Mouse (Mus musculus) lung, adult 2 months (tissue): ENCODE results near the gene Clec10a. TPM values are rescaled to one million over a fixed set of nuclear protein-coding genes. Genes with fewer than 3 reads are reported as not detected.

Experiments used
- DNase-seq: peaks from one replicate; pipeline ENCODE4 v3.0.0; 2022
- H3K4me1 ChIP-seq: fragments of 200-500 bp; 2 replicates; pipeline ENCODE4 v1.6.1; 2011; ENCODE audit warnings: low read length; ENCODE audit not compliant: control insufficient read depth, insufficient read depth
- H3K4me3 ChIP-seq: fragments of 200-500 bp; replicated peaks from 2 replicates; pipeline ENCODE3; 2011; ENCODE audit warnings: low read depth, mild to moderate bottlenecking, control low read depth, low read length; ENCODE audit errors: extremely low read depth
- CTCF ChIP-seq: fragments of 200-500 bp; IDR thresholded peaks from 2 replicates; pipeline ENCODE4 v1.5.1; 2011; ENCODE audit warnings: mild to moderate bottlenecking, low read length, control low read depth; ENCODE audit not compliant: insufficient read depth
- POLR2A ChIP-seq: fragments of 200-500 bp; IDR thresholded peaks from 2 replicates; pipeline ENCODE4 v1.6.1; 2011; ENCODE audit warnings: low read depth, mild to moderate bottlenecking, control low read depth, low read length, borderline replicate concordance; ENCODE audit errors: extremely low read depth
- whole genome bisulfite sequencing: fragments of 180-500 bp; shearing (Covaris S2); methylation state at CpG from one replicate; pipeline ENCODE4 v1.1.7; 2018; 5-methylcytosine and 5-hydroxymethylcytosine counted together
- polyA plus RNA-seq: library from polyadenylated mRNA; depleted of rRNA; stranded (reverse); fragments of >200 nt; gene quantifications from 2 replicates; pipeline ENCODE4 v1.2.3, GENCODE M21; 2012; rRNA removed

The Clec10a gene
- polyA plus RNA-seq, 1 experiment: 4.2 TPM

- WGBS: 12% methylated on average over 26 of the region's 26 CpGs
- H3K4me3 ChIP-seq: peak overlapping the region; percentile 31
- DNase-seq: no peak
- TF ChIP-seq POLR2A: 0 out of 2 replicates have a peak, but pooled peaks have one; percentile 17
- TF ChIP-seq CTCF: no peak
- H3K4me1 ChIP-seq: peaks cover 6% of the 10 kb centered on the region; the same call in 1 of the 2 replicates
Observed at GRCm38 (mm10) chr11:70213736-70214135, 57.7 kb downstream of the Clec10a start.

GRCm38 (mm10) chr11:70214191-70214855 lies 58.3 kb downstream of the Clec10a start:
- Histone ChIP-seq H3K4me3 (peak overlapping the region; percentile 31), H3K4me1 (peaks cover 4% of the 10 kb centered on the region; the same call in 1 of the 2 replicates)
- DNase-seq: no peak
- TF ChIP-seq CTCF (no peak), POLR2A (0 out of 2 replicates have a peak, but pooled peaks have one; percentile 3)
- WGBS: 3% methylated on average over 46 of the region's 46 CpGs

GRCm38 (mm10) chr11:70214856-70215209 lies 58.8 kb downstream of the Clec10a start:
- TF ChIP-seq CTCF: no peak
- no peak for TF ChIP-seq POLR2A
- DNase-seq: no peak
- peaks cover 4% of the 10 kb centered on the region; the same call in 1 of the 2 replicates for H3K4me1 ChIP-seq
- WGBS: 25% methylated on average over 18 of the region's 18 CpGs
- H3K4me3 ChIP-seq: no peak overlapping the region

- TF ChIP-seq POLR2A (no peak), CTCF (no peak)
- WGBS: 36% methylated on average over 22 of the region's 22 CpGs
- Histone ChIP-seq H3K4me3 (no peak overlapping the region), H3K4me1 (peaks cover 7% of the 10 kb centered on the region)
- DNase-seq: no peak
Observed at GRCm38 (mm10) chr11:70215301-70215700, 59.3 kb downstream of the Clec10a start.

- no peak for DNase-seq
- H3K4me3 ChIP-seq: no peak overlapping the region
- WGBS: 71% methylated on average over 3 of the region's 3 CpGs
- H3K4me1 ChIP-seq: peaks cover 8% of the 10 kb centered on the region
- no peak for TF ChIP-seq POLR2A
Observed at GRCm38 (mm10) chr11:70216103-70216502, 60.1 kb downstream of the Clec10a start.

- no peak for DNase-seq
- TF ChIP-seq POLR2A (no peak), CTCF (no peak)
- peaks cover 8% of the 10 kb centered on the region for H3K4me1 ChIP-seq
- WGBS: 77% methylated on average over 4 of the region's 4 CpGs
- no peak overlapping the region for H3K4me3 ChIP-seq
Observed at GRCm38 (mm10) chr11:70218039-70218438, 62.0 kb downstream of the Clec10a start.

GRCm38 (mm10) chr11:70218741-70219470 lies 62.9 kb downstream of the Clec10a start:
- 96% methylated on average over 15 of the region's 15 CpGs for WGBS
- Histone ChIP-seq H3K4me1 (peaks cover 10% of the 10 kb centered on the region), H3K4me3 (no peak overlapping the region)
- TF ChIP-seq CTCF (no peak), POLR2A (no peak)
- DNase-seq: no peak

GRCm38 (mm10) chr11:70219873-70220272 lies 63.9 kb downstream of the Clec10a start:
- H3K4me1 ChIP-seq: peaks cover 7% of the 10 kb centered on the region
- 77% methylated on average over 7 of the region's 7 CpGs for WGBS
- TF ChIP-seq POLR2A: no peak
- no peak for TF ChIP-seq CTCF
- DNase-seq: no peak
- peak overlapping the region; percentile 77 for H3K4me3 ChIP-seq

GRCm38 (mm10) chr11:70220323-70220722 lies 64.3 kb downstream of the Clec10a start:
- DNase-seq: no peak
- peak overlapping the region; percentile 77 for H3K4me3 ChIP-seq
- TF ChIP-seq POLR2A (no peak), CTCF (no peak)
- H3K4me1 ChIP-seq: peaks cover 7% of the 10 kb centered on the region
- 4% methylated on average over 24 of the region's 24 CpGs for WGBS

Other genes with a start within 250 kb of the Clec10a start
- 104 and 112 TPM in 2 replicates for gene Gps2, start 242.3 kb upstream of the Clec10a start, polyA plus RNA-seq
- 216 and 372 TPM in 2 replicates for gene Eif5a, start 234.2 kb upstream of the Clec10a start, polyA plus RNA-seq
- 4.6 and 6.7 TPM in 2 replicates for gene Ybx2, start 220.4 kb upstream of the Clec10a start, polyA plus RNA-seq
- gene Slc2a4, start 208.0 kb upstream of the Clec10a start, polyA plus RNA-seq: 22.3 and 40.4 TPM in 2 replicates
- gene Cldn7, start 191.4 kb upstream of the Clec10a start, polyA plus RNA-seq: 60.5 and 63.7 TPM in 2 replicates
- gene Ctdnep1, start 175.0 kb upstream of the Clec10a start, polyA plus RNA-seq: 88.3 and 102 TPM in 2 replicates
- gene Elp5, start 173.7 kb upstream of the Clec10a start, polyA plus RNA-seq: 38.5 and 53.8 TPM in 2 replicates
- gene Gabarap, start 165.1 kb upstream of the Clec10a start, polyA plus RNA-seq: 333 and 615 TPM in 2 replicates
- gene Phf23, start 160.4 kb upstream of the Clec10a start, polyA plus RNA-seq: 15.0 and 22.9 TPM in 2 replicates
- 16.7 and 20.8 TPM in 2 replicates for gene Dvl2, start 155.6 kb upstream of the Clec10a start, polyA plus RNA-seq
- gene Acadvl, start 140.8 kb upstream of the Clec10a start, polyA plus RNA-seq: 63.1 and 88.6 TPM in 2 replicates
- 28.0 and 33.7 TPM in 2 replicates for gene Dlg4, start 139.3 kb upstream of the Clec10a start, polyA plus RNA-seq
- 2.4 and 4.9 TPM in 2 replicates for gene Asgr1, start 102.1 kb upstream of the Clec10a start, polyA plus RNA-seq
- 0.51 and 0.52 TPM in 2 replicates for gene Asgr2, start 63.6 kb upstream of the Clec10a start, polyA plus RNA-seq
- gene Mgl2, start 25.9 kb upstream of the Clec10a start, polyA plus RNA-seq: 12.1 and 17.7 TPM in 2 replicates
- 211 and 239 TPM in 2 replicates for gene Slc16a11, start 56.6 kb downstream of the Clec10a start, polyA plus RNA-seq
- gene Slc16a13, start 64.9 kb downstream of the Clec10a start, polyA plus RNA-seq: 9.2 and 11.3 TPM in 2 replicates
- gene Bcl6b, start 73.6 kb downstream of the Clec10a start, polyA plus RNA-seq: 21.9 and 25.6 TPM in 2 replicates
- 79.0 and 80.9 TPM in 2 replicates for gene 0610010K14Rik, start 81.7 kb downstream of the Clec10a start, polyA plus RNA-seq
- gene Gm21988, start 83.6 kb downstream of the Clec10a start, polyA plus RNA-seq: 6.6 and 7.2 TPM in 2 replicates
- gene Rnasek, start 83.6 kb downstream of the Clec10a start, polyA plus RNA-seq: 143 and 168 TPM in 2 replicates
- gene Alox12, start 99.2 kb downstream of the Clec10a start, polyA plus RNA-seq: 4.6 and 9.2 TPM in 2 replicates
- 0.31 and 0.40 TPM in 2 replicates for gene Alox12e, start 166.4 kb downstream of the Clec10a start, polyA plus RNA-seq
- gene Alox15, start 195.8 kb downstream of the Clec10a start, polyA plus RNA-seq: 4.2 and 14.2 TPM in 2 replicates